Mouse (Mus musculus) stomach, embryonic 14.5 days (tissue): ENCODE measurements around the gene Syt6. TPM values are rescaled to one million over a fixed set of nuclear protein-coding genes. Genes with fewer than 3 reads are reported as not detected.

Experiments
- ATAC-seq: fragments of 200-750 bp; cut with Nextera tagmentation; 2 replicates; pipeline ENCODE4 v1.8.0; 2017; ENCODE audit warnings: low read depth, moderate TSS enrichment; ENCODE audit not compliant: insufficient number of reproducible peaks, insufficient read depth, low FRiP score
- H3K27ac ChIP-seq: fragments of 300-500 bp; sonication (generic); 2 replicates; pipeline ENCODE4 v1.5.1; 2014; ENCODE audit warnings: mild to moderate bottlenecking, low read length, moderate library complexity, mixed read lengths
- H3K27me3 ChIP-seq: fragments of 300-500 bp; sonication (generic); 2 replicates; pipeline ENCODE4 v1.6.1; 2014; ENCODE audit warnings: low read length, control low read depth, mixed read lengths; ENCODE audit not compliant: control insufficient read depth, insufficient read depth
- H3K36me3 ChIP-seq: fragments of 300-500 bp; sonication (generic); 2 replicates; pipeline ENCODE4 v1.6.1; 2014; ENCODE audit warnings: mild to moderate bottlenecking, control low read depth, low read length, moderate library complexity, mixed read lengths; ENCODE audit not compliant: control insufficient read depth, insufficient read depth
- H3K4me1 ChIP-seq: fragments of 300-500 bp; sonication (generic); 2 replicates; pipeline ENCODE4 v1.6.1; 2014; ENCODE audit warnings: low read length, control low read depth, mixed read lengths; ENCODE audit not compliant: control insufficient read depth, insufficient read depth
- H3K4me2 ChIP-seq: fragments of 300-500 bp; sonication (generic); replicated peaks from 2 replicates; pipeline ENCODE4 v1.6.1; 2014; ENCODE audit warnings: low read depth, low read length, control low read depth
- H3K4me3 ChIP-seq: fragments of 300-500 bp; sonication (generic); 2 replicates; pipeline ENCODE4 v1.5.1; 2014; ENCODE audit warnings: low read depth, low read length, control low read depth
- H3K9ac ChIP-seq: fragments of 300-500 bp; sonication (generic); replicated peaks from 2 replicates; pipeline ENCODE4 v1.6.1; 2014; ENCODE audit warnings: low read depth, mild to moderate bottlenecking, control low read depth, low read length, moderate library complexity, mixed read lengths
- H3K9me3 ChIP-seq: fragments of 300-500 bp; sonication (generic); 2 replicates; pipeline ENCODE4 v1.6.1; 2016; ENCODE audit warnings: low read depth, low read length, control low read depth; ENCODE audit not compliant: control insufficient read depth
- WGBS: fragments of 180-500 bp; shearing (Covaris S2); extraction: QIAGEN DNeasy Blood & Tissue Kit; methylation state at CpG from one replicate; pipeline ENCODE4 v1.1.7; 2014; 5-methylcytosine and 5-hydroxymethylcytosine counted together
- polyA plus RNA-seq: library from polyadenylated mRNA; unstranded; fragments of >200 nt; fragmentation: Nextera tagmentation; extraction: Ambion mirVana; gene quantifications from 2 replicates; pipeline ENCODE4 v1.2.1, GENCODE M21; 2014

The Syt6 gene
- polyA plus RNA-seq, 1 experiment from 2014 or later = 3.4 TPM

DNA sequence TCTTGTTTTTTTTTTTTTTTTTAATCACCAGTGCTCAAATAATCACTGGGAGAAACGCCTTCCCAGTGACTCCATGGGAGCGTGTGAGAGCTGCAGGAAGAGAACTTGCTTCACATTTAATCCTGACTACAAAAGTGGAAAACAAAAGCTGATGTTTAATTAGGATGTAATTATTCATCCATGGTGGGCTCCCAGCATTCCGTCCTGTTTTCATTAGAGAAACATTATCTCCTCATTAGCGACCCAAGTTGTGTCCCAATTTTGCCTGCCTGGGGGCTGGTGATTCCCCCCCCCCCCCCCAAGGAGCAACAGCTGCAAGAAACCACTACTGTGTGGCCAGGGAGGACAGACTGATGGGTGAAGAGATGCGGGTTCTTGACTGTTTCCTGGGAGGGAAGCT lies 24.8 kb upstream of the Syt6 start:
- Histone ChIP-seq H3K4me1 (no peaks in the 10 kb centered on the region), H3K9ac (no peak overlapping the region), H3K36me3 (no peaks in the 10 kb centered on the region), H3K27ac (no peak overlapping the region), H3K4me3 (no peak overlapping the region), H3K9me3 (no peaks in the 10 kb centered on the region), H3K27me3 (no peaks in the 10 kb centered on the region), H3K4me2 (no peak overlapping the region)
- 67% methylated on average over 5 of the region's 5 CpGs for WGBS
- no peak for ATAC-seq

GRCm38 (mm10) chr3:103567226-103567625 lies 7.8 kb upstream of the Syt6 start:
- Histone ChIP-seq H3K4me2 (no peak overlapping the region), H3K36me3 (no peaks in the 10 kb centered on the region), H3K9ac (no peak overlapping the region), H3K4me1 (no peaks in the 10 kb centered on the region), H3K27ac (no peak overlapping the region), H3K9me3 (no peaks in the 10 kb centered on the region), H3K27me3 (no peaks in the 10 kb centered on the region), H3K4me3 (no peak overlapping the region)
- WGBS = 71% methylated on average over 3 of the region's 3 CpGs
- no peak for ATAC-seq

DNA sequence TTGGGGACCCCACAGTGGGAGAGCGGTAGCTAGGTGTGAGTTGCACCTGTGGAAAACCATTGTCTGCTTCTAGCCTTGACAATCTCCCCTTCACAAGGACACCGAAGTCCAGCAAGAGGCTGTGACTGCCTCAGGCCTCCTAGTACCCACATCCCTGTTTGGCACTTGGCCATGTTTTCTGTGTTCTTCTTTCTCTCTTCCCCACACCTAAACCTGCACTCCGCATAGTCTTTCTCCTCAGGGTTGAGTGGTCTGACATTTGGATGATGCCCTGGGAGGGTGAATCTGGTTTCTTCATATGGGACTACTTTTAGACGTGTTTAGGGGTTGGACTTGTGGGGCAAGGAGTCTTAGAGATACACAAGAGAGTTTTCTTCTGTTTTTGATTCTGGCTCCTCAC lies 2.5 kb upstream of the Syt6 start:
- H3K9ac ChIP-seq = no peak overlapping the region
- no peak overlapping the region for H3K4me2 ChIP-seq
- ATAC-seq = no peak
- H3K36me3 ChIP-seq = no peaks in the 10 kb centered on the region
- no peaks in the 10 kb centered on the region for H3K9me3 ChIP-seq
- peaks cover 35% of the 10 kb centered on the region for H3K27me3 ChIP-seq
- WGBS = 68% methylated on average over 4 of the region's 4 CpGs
- H3K4me1 ChIP-seq = peaks cover 16% of the 10 kb centered on the region; the same call in 1 of the 2 replicates
- no peak overlapping the region for H3K4me3 ChIP-seq
- no peak overlapping the region for H3K27ac ChIP-seq

GRCm38 (mm10) chr3:103573106-103573790 lies 1.8 kb upstream of the Syt6 start:
- no peak for ATAC-seq
- WGBS = 3% methylated on average over 20 of the region's 20 CpGs
- Histone ChIP-seq H3K4me2 (peak overlapping the region; percentile 30; the same call in 1 of the 2 replicates), H3K9me3 (no peaks in the 10 kb centered on the region), H3K4me1 (peaks cover 16% of the 10 kb centered on the region; the same call in 1 of the 2 replicates), H3K27me3 (peaks cover 42% of the 10 kb centered on the region), H3K36me3 (no peaks in the 10 kb centered on the region), H3K9ac (no peak overlapping the region), H3K4me3 (no peak overlapping the region), H3K27ac (no peak overlapping the region)

DNA sequence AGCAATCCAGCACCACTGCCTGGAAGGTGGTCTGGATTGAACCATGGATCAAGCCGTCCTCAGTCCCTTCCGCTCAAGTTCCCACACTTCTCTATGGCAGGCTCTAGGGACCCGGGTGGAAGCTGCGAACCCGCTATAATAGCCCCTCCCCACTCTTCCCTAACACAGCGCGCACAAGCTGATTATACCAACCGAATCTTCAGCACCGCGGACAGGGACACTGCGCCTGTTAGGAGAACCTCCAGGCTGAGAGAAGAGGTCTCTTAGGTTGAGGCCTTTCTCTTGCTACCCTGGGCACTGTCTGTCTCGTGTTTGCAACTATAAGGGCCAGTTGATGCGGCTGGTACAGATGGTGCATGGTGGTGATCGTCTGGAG lies 1.3 kb upstream of the Syt6 start:
- peak; percentile 57; the same call in 1 of the 2 replicates for ATAC-seq
- Histone ChIP-seq H3K27ac (no peak overlapping the region), H3K4me2 (peak overlapping the region; percentile 30; the same call in 1 of the 2 replicates), H3K36me3 (no peaks in the 10 kb centered on the region), H3K9ac (no peak overlapping the region), H3K4me1 (peaks cover 16% of the 10 kb centered on the region; the same call in 1 of the 2 replicates), H3K27me3 (peaks cover 42% of the 10 kb centered on the region), H3K9me3 (no peaks in the 10 kb centered on the region), H3K4me3 (no peak overlapping the region)
- WGBS = under 1% methylated on average over 14 of the region's 14 CpGs

- Histone ChIP-seq H3K9me3 (no peaks in the 10 kb centered on the region), H3K9ac (no peak overlapping the region), H3K27me3 (peaks cover 42% of the 10 kb centered on the region), H3K4me1 (peaks cover 16% of the 10 kb centered on the region; the same call in 1 of the 2 replicates), H3K4me3 (peak overlapping the region; percentile 45; the same call in 1 of the 2 replicates), H3K4me2 (no peak overlapping the region), H3K36me3 (no peaks in the 10 kb centered on the region), H3K27ac (no peak overlapping the region)
- WGBS = 15% methylated on average over 22 of the region's 22 CpGs
- no peak for ATAC-seq
These were observed 370 bp upstream of the Syt6 start for GRCm38 (mm10) chr3:103574566-103575155.

DNA sequence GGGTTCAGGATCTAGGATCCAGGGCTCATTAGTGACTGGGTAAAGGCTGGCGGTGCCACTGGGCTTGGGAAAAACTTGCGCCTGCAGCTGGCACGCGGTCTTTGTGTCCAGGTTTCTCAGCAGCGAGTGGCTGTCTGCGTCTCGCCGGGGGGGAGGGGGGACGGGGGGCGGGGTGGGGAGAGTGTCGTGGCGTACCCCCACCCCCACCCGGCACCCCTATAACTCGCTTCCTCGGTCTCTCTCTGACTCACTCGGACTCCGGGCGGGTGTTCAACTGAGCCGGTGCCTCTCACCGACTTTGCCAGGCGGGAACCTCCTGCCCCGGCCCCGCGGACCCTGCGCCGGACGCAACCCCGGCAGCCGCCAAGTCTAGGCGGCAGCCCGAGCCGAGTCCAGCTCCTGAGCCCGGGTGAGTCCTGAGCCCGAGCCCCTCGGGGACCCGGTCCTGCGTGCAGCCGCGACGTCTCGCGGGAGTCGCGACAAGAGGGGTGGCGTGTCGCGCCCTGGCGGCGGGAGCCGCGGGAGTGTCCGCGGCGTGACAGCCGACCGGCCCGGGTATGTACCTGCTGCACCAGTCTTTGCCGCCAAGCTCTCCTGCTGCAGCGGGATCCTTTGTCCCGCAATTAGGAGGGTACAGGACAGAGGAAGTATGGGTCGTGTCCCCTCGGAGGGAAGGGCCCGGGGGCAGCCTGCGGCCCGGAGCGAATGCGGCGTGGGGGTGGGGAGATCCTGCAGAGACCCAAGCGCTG lies 1.0 kb downstream of the Syt6 start:
- Histone ChIP-seq H3K4me1 (peaks cover 16% of the 10 kb centered on the region; the same call in 1 of the 2 replicates), H3K4me3 (peak overlapping the region; percentile 45), H3K27ac (no peak overlapping the region), H3K9ac (peak overlapping the region; percentile 38), H3K27me3 (peaks cover 42% of the 10 kb centered on the region), H3K36me3 (no peaks in the 10 kb centered on the region), H3K4me2 (peak overlapping the region; percentile 91), H3K9me3 (no peaks in the 10 kb centered on the region)
- 1% methylated on average over 57 of the region's 69 CpGs for WGBS
- ATAC-seq = no peak

DNA sequence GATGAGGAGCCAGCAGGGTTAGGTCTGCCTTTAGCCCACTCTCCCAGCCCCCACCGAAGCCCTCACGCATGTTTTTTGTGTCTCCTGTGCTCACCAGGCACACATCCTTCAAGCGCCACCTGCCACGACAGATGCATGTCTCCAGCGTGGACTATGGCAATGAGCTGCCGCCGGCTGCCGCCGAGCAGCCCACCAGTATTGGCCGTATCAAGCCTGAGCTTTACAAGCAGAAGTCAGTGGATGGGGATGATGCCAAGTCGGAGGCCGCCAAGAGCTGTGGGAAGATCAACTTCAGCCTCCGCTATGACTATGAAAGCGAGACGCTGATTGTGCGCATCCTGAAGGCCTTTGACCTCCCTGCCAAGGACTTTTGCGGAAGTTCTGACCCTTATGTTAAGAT lies 12.1 kb downstream of the Syt6 start:
- 93% methylated on average over 17 of the region's 17 CpGs for WGBS
- no peak overlapping the region for H3K9ac ChIP-seq
- no peaks in the 10 kb centered on the region for H3K4me1 ChIP-seq
- no peaks in the 10 kb centered on the region for H3K36me3 ChIP-seq
- no peak overlapping the region for H3K4me2 ChIP-seq
- no peak overlapping the region for H3K27ac ChIP-seq
- H3K4me3 ChIP-seq = no peak overlapping the region
- no peak for ATAC-seq
- H3K27me3 ChIP-seq = no peaks in the 10 kb centered on the region
- H3K9me3 ChIP-seq = no peaks in the 10 kb centered on the region
